Mouse (Mus musculus) 416B (cell line): ENCODE data around the gene Cntn5.

Experiments used
- DNase-seq: peaks from one replicate; pipeline ENCODE4 v3.0.0; 2011; ENCODE audit warnings: low read depth

Gene Cntn5

GRCm38 (mm10) chr9:10186063-10186462 lies 718.5 kb downstream of the Cntn5 start:
- no peak for DNase-seq

- no peak for DNase-seq
Observed at GRCm38 (mm10) chr9:10170526-10170925, 734.0 kb downstream of the Cntn5 start.

- no peak for DNase-seq
Observed at GRCm38 (mm10) chr9:10121350-10122057, 783.1 kb downstream of the Cntn5 start.

GRCm38 (mm10) chr9:10116581-10116980 lies 788.0 kb downstream of the Cntn5 start:
- no peak for DNase-seq

GRCm38 (mm10) chr9:10109156-10109555 lies 795.4 kb downstream of the Cntn5 start:
- DNase-seq, result no peak

- no peak for DNase-seq
Observed at GRCm38 (mm10) chr9:10107861-10108260, 796.7 kb downstream of the Cntn5 start.

GRCm38 (mm10) chr9:10101812-10102440 lies 802.6 kb downstream of the Cntn5 start:
- no peak for DNase-seq

GRCm38 (mm10) chr9:10076282-10076681 lies 828.3 kb downstream of the Cntn5 start:
- no peak for DNase-seq

GRCm38 (mm10) chr9:10073401-10073800 lies 831.2 kb downstream of the Cntn5 start:
- no peak for DNase-seq

- DNase-seq, result no peak
Observed at GRCm38 (mm10) chr9:10072860-10073259, 831.7 kb downstream of the Cntn5 start.

GRCm38 (mm10) chr9:10071271-10071670 lies 833.3 kb downstream of the Cntn5 start:
- no peak for DNase-seq

GRCm38 (mm10) chr9:10044969-10045789 lies 859.4 kb downstream of the Cntn5 start:
- DNase-seq, result no peak

GRCm38 (mm10) chr9:10043001-10043400 lies 861.6 kb downstream of the Cntn5 start:
- no peak for DNase-seq

- DNase-seq, result no peak
Observed at GRCm38 (mm10) chr9:10015129-10015528, 889.4 kb downstream of the Cntn5 start.

GRCm38 (mm10) chr9:9984028-9984427 lies 920.5 kb downstream of the Cntn5 start:
- no peak for DNase-seq

- no peak for DNase-seq
Observed at GRCm38 (mm10) chr9:9983220-9983619, 921.4 kb downstream of the Cntn5 start.

GRCm38 (mm10) chr9:9965370-9965769 lies 939.2 kb downstream of the Cntn5 start:
- no peak for DNase-seq

- no peak for DNase-seq
Observed at GRCm38 (mm10) chr9:9960610-9961172, 943.9 kb downstream of the Cntn5 start.

- no peak for DNase-seq
Observed at GRCm38 (mm10) chr9:9949346-9949745, 955.2 kb downstream of the Cntn5 start.

GRCm38 (mm10) chr9:9944872-9945271 lies 959.7 kb downstream of the Cntn5 start:
- no peak for DNase-seq

GRCm38 (mm10) chr9:9937444-9938436 lies 966.8 kb downstream of the Cntn5 start:
- DNase-seq, result no peak
